Mouse (Mus musculus): ENCODE results near the gene Ntrk2. TPM values are rescaled to one million over a fixed set of nuclear protein-coding genes. Genes with fewer than 3 reads are reported as not detected.

Ntrk2 gene
- total and polyA plus RNA-seq, 2 experiments from 2014 or later, result 141 to 207 TPM

DNA sequence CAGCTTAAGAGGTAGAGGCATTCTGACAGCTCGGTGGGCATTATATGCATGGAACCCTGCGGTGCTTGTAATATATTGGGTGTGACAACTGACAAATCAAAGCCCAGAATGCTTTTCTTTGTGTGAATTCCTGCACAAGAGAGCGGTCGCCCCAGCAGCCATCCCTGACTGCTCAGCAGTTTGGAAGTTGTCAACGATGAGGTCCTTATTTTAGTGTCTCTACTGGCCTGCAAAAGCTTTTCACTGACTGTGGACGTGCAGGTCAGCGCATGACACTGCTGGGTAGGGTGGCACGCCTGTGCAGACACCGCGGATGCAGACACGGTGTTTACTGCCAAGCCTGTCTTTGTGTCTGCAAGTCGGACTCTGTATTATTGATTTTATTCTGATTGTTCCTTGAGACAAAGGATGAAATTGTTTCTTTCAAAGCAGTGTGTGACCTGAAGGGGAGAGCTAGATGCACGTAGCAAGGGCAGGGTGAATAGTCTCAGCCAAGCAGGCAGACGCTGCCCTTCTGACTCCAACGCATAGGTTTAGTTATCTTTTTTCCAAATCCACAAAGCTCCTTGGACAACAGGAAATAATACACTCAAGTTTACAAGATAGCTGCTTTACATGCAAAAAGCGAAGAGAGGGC is 204.6 kb downstream of the Ntrk2 start:
- ATAC-seq (ENCODE audit: low FRiP score) (peak; percentile 73; the same call in 1 of the 2 replicates), DNase-seq (ENCODE audit: low spot score) (peak; percentile 48)
- no peaks in the 10 kb centered on the region for H3K27me3 ChIP-seq (ENCODE audit: insufficient read depth, low read length)
- H3K4me1 ChIP-seq (ENCODE audit: insufficient read depth, low read length), result peaks cover 13% of the 10 kb centered on the region; the same call in 1 of the 2 replicates
- peak overlapping the region; percentile 58 for H3K4me2 ChIP-seq (ENCODE audit: low read depth, low read length, poor library complexity, severe bottlenecking)
- H3K9me3 ChIP-seq (ENCODE audit: low read length), result no peaks in the 10 kb centered on the region
- peak overlapping the region; percentile 22; the same call in 1 of the 2 replicates for H3K4me3 ChIP-seq (ENCODE audit: low read depth, low read length)
- WGBS, result 9% methylated on average over 16 of the region's 16 CpGs
- peak overlapping the region; percentile 52 for H3K9ac ChIP-seq (replicated peaks; ENCODE audit: low read length, poor library complexity, severe bottlenecking)
- peak overlapping the region; percentile 85 for H3K27ac ChIP-seq (ENCODE audit: low read depth, low read length)
- no peak for TF ChIP-seq CTCF (IDR thresholded peaks at IDR 0.05)
- no peaks in the 10 kb centered on the region for H3K36me3 ChIP-seq (ENCODE audit: insufficient read depth, low read length)

DNA sequence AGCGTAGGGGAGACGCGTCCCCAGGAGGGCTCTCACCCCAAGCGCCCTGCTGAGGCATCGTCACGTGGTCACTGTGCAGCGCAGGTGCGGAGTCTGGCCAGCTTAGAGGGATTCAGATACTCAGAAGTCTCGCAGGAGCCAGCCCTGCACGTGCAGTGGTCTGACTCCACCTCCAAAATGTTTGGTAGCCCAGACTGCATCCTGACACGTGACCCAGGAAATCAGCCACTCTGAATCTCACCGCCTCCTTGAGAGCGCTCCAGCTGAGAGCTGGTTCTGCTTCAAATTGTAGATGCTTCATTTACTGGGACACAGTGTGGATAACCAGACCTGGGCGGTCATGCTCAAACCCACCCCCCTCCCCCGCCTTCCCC is 205.1 kb downstream of the Ntrk2 start:
- peak overlapping the region; percentile 58 for H3K4me2 ChIP-seq (ENCODE audit: low read depth, low read length, poor library complexity, severe bottlenecking)
- H3K9me3 ChIP-seq (ENCODE audit: low read length), result no peaks in the 10 kb centered on the region
- no peaks in the 10 kb centered on the region for H3K36me3 ChIP-seq (ENCODE audit: insufficient read depth, low read length)
- 1% methylated on average over 15 of the region's 15 CpGs for WGBS
- H3K27ac ChIP-seq (ENCODE audit: low read depth, low read length), result peak overlapping the region; percentile 85
- peak; percentile 93 for DNase-seq (ENCODE audit: low spot score)
- H3K4me1 ChIP-seq (ENCODE audit: insufficient read depth, low read length), result peaks cover 13% of the 10 kb centered on the region; the same call in 1 of the 2 replicates
- peak overlapping the region; percentile 22; the same call in 1 of the 2 replicates for H3K4me3 ChIP-seq (ENCODE audit: low read depth, low read length)
- ATAC-seq (ENCODE audit: low FRiP score), result peak; percentile 98
- no peak for TF ChIP-seq CTCF (IDR thresholded peaks at IDR 0.05)
- peak overlapping the region; percentile 52 for H3K9ac ChIP-seq (replicated peaks; ENCODE audit: low read length, poor library complexity, severe bottlenecking)
- no peaks in the 10 kb centered on the region for H3K27me3 ChIP-seq (ENCODE audit: insufficient read depth, low read length)

- no peak overlapping the region for H3K27ac ChIP-seq (ENCODE audit: low read depth, low read length)
- ATAC-seq (ENCODE audit: low FRiP score) (no peak), DNase-seq (ENCODE audit: low spot score) (no peak)
- H3K4me3 ChIP-seq (ENCODE audit: low read depth, low read length), result no peak overlapping the region
- H3K4me1 ChIP-seq (ENCODE audit: insufficient read depth, low read length), result peaks cover 13% of the 10 kb centered on the region; the same call in 1 of the 2 replicates
- H3K4me2 ChIP-seq (ENCODE audit: low read depth, low read length, poor library complexity, severe bottlenecking), result no peak overlapping the region
- no peaks in the 10 kb centered on the region for H3K27me3 ChIP-seq (ENCODE audit: insufficient read depth, low read length)
- TF ChIP-seq CTCF (IDR thresholded peaks at IDR 0.05), result no peak
- 71% methylated on average over 1 of the region's 1 CpGs for WGBS
- H3K36me3 ChIP-seq (ENCODE audit: insufficient read depth, low read length), result no peaks in the 10 kb centered on the region
- no peak overlapping the region for H3K9ac ChIP-seq (replicated peaks; ENCODE audit: low read length, poor library complexity, severe bottlenecking)
- no peaks in the 10 kb centered on the region for H3K9me3 ChIP-seq (ENCODE audit: low read length)
Measured at GRCm38 (mm10) chr13:59015360-59015759, 209.0 kb downstream of the Ntrk2 start.

DNA sequence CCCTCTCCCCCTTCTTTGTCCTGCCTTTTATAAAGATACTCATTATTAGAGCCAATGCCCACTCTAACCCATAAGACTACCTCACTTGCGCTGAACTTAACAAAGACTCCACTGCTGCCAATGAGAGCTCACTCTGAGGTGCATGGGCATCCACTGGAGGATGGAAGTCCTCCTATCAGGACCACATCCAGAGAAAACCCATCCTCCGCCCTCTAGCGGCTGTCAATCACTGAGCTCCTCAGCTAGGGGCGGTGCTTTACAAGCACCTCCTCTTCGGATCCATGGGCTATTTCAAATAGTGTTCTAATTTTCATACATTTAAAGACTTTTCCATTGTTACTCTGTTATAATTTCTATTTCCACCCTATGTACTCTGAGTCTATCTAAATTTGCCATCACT is 210.8 kb downstream of the Ntrk2 start:
- peaks cover under 1% of the 10 kb centered on the region; the same call in 1 of the 2 replicates for H3K4me1 ChIP-seq (ENCODE audit: insufficient read depth, low read length)
- TF ChIP-seq CTCF (IDR thresholded peaks at IDR 0.05), result no peak
- no peak overlapping the region for H3K27ac ChIP-seq (ENCODE audit: low read depth, low read length)
- H3K36me3 ChIP-seq (ENCODE audit: insufficient read depth, low read length), result no peaks in the 10 kb centered on the region
- no peaks in the 10 kb centered on the region for H3K9me3 ChIP-seq (ENCODE audit: low read length)
- ATAC-seq (ENCODE audit: low FRiP score), result no peak
- H3K9ac ChIP-seq (replicated peaks; ENCODE audit: low read length, poor library complexity, severe bottlenecking), result no peak overlapping the region
- no peak overlapping the region for H3K4me2 ChIP-seq (ENCODE audit: low read depth, low read length, poor library complexity, severe bottlenecking)
- 67% methylated on average over 5 of the region's 5 CpGs for WGBS
- DNase-seq (ENCODE audit: low spot score), result no peak
- no peak overlapping the region for H3K4me3 ChIP-seq (ENCODE audit: low read depth, low read length)
- no peaks in the 10 kb centered on the region for H3K27me3 ChIP-seq (ENCODE audit: insufficient read depth, low read length)

DNA sequence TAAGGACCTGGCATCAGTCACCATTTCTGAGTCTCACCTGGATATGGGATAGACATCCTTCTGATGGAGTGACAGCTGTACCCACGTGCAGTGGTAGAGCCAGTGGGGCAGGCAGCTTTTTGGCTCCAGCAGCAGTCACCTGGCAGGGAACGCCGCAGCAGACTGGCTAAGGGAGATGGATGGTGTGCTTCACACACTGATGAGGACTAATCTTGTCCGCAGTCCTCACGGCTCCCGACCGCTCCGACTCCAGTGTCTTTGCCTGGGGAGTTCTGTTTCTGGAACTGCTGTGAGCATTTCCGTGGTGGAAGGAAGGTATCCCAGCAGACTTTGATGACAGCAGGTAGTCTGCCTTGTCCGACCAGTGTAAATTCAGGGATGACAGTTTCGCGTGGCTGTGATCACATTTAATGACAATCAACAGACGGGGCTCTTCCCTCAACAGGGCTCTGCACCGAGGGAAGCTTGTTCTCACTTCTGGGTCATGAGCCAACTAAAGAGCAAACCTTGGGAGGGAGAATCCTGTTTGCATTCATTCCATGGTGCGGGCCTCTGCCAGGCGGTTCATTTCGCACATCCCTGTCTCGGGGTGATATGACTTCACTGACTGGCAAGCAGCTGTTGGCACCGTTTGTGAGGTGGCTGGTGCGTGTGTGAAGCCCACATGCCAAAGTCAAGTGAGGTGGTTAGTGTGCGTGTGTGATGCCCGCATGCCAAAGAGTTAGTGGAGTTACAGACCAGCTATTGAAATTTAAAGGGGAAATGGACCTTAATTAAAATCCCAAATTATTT is 216.1 kb downstream of the Ntrk2 start:
- Histone ChIP-seq H3K9ac (replicated peaks; ENCODE audit: low read length, poor library complexity, severe bottlenecking) (no peak overlapping the region), H3K27me3 (ENCODE audit: insufficient read depth, low read length) (no peaks in the 10 kb centered on the region), H3K36me3 (ENCODE audit: insufficient read depth, low read length) (no peaks in the 10 kb centered on the region), H3K9me3 (ENCODE audit: low read length) (no peaks in the 10 kb centered on the region), H3K4me1 (ENCODE audit: insufficient read depth, low read length) (no peaks in the 10 kb centered on the region), H3K4me2 (ENCODE audit: low read depth, low read length, poor library complexity, severe bottlenecking) (no peak overlapping the region), H3K27ac (ENCODE audit: low read depth, low read length) (no peak overlapping the region), H3K4me3 (ENCODE audit: low read depth, low read length) (no peak overlapping the region)
- TF ChIP-seq CTCF (IDR thresholded peaks at IDR 0.05), result no peak
- 77% methylated on average over 22 of the region's 22 CpGs for WGBS
- no peak for ATAC-seq (ENCODE audit: low FRiP score)
- DNase-seq (ENCODE audit: low spot score), result peak; percentile 41

DNA sequence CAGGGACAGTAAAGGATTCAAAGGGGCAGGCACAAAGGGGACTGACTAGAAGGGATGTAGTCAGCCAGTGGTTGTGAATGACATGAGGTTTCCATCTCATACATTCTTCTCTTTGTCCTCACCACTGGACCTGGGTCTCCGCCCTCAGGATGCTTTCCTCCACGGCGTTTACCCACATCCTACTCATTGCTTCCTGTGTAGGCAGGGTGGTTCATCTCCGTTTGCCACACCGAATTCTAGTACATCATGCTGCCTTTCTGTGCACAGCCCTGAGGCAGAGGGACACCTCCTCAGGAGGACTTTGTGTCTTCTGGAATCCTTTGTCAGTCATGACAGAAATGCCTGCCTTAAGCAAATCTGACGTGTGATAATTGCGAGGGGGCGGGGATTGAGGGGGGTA is 219.3 kb downstream of the Ntrk2 start:
- TF ChIP-seq CTCF (IDR thresholded peaks at IDR 0.05), result no peak
- Histone ChIP-seq H3K4me1 (ENCODE audit: insufficient read depth, low read length) (no peaks in the 10 kb centered on the region; the same call in 1 of the 2 replicates), H3K9me3 (ENCODE audit: low read length) (no peaks in the 10 kb centered on the region), H3K4me2 (ENCODE audit: low read depth, low read length, poor library complexity, severe bottlenecking) (no peak overlapping the region), H3K36me3 (ENCODE audit: insufficient read depth, low read length) (no peaks in the 10 kb centered on the region), H3K4me3 (ENCODE audit: low read depth, low read length) (no peak overlapping the region), H3K27ac (ENCODE audit: low read depth, low read length) (no peak overlapping the region), H3K9ac (replicated peaks; ENCODE audit: low read length, poor library complexity, severe bottlenecking) (no peak overlapping the region), H3K27me3 (ENCODE audit: insufficient read depth, low read length) (no peaks in the 10 kb centered on the region)
- WGBS, result 83% methylated on average over 8 of the region's 8 CpGs
- ATAC-seq (ENCODE audit: low FRiP score), result no peak
- no peak for DNase-seq (ENCODE audit: low spot score)
